19 mouse cellular contexts compared by ENCODE assay signal in genomic region chr2:102851936-102852477, GRCm38 (mm10). TPM values are rescaled to one million over a fixed set of nuclear protein-coding genes. Genes with fewer than 3 reads are reported as not detected.
DNase-seq lines count a peak whose midpoint lies in the region; ATAC-seq lines count a peak whose summit lies in the region.
"Had no signal": no experiment of that assay in that cellular context is flagged by ENCODE, and none has a peak within 500 bp of the region (broad histone marks: within the 10 kb centered on the region; RNA-seq: fewer than 3 reads in every experiment).

No protein-coding gene starts in this region.

- H3K4me1 ChIP-seq in heart, embryonic 12.5 days (replicated peaks) = peaks cover 29% of the 10 kb centered on the region
- no peaks in the 10 kb centered on the region for H3K4me1 ChIP-seq in hindbrain, embryonic 14.5 days (replicated peaks; ENCODE audit: control insufficient read depth, insufficient read depth, low read length)
- H3K4me1 ChIP-seq: neural tube, embryonic 13.5 days had no signal

- H3K9me3 ChIP-seq in heart, embryonic 12.5 days (replicated peaks) = no peaks in the 10 kb centered on the region
- H3K9me3 ChIP-seq in hindbrain, embryonic 14.5 days (ENCODE audit: control insufficient read depth, low read length) = no peaks in the 10 kb centered on the region
- H3K9me3 ChIP-seq: neural tube, embryonic 13.5 days had no signal

- no peaks in the 10 kb centered on the region for H3K27me3 ChIP-seq in heart, embryonic 12.5 days (replicated peaks)
- no peaks in the 10 kb centered on the region for H3K27me3 ChIP-seq in hindbrain, embryonic 14.5 days (ENCODE audit: control insufficient read depth, insufficient read depth, low read length)
- H3K27me3 ChIP-seq: neural tube, embryonic 13.5 days had no signal

- H3K9ac ChIP-seq in heart, embryonic 12.5 days = no peak overlapping the region
- no peak overlapping the region for H3K9ac ChIP-seq in hindbrain, embryonic 14.5 days
- H3K9ac ChIP-seq: liver, embryonic 14.5 days; neural tube, embryonic 13.5 days had no signal

- DNase-seq in heart, postnatal 4 days = no peak
- peak; percentile 49 for DNase-seq in thymus, postnatal 14 days
- no peak for DNase-seq in thymus, postnatal 36 days
- no peak for DNase-seq in layer of hippocampus, adult 18-20 months (ENCODE audit: low spot score in 2 of 2)
- DNase-seq in urinary bladder, postnatal 14 days (ENCODE audit: low spot score) = no peak
- no peak for DNase-seq in hindbrain, embryonic 14.5 days (ENCODE audit: low spot score)
- DNase-seq: cerebellum, adult 8-10 months; embryo, embryonic 11 days; kidney, adult 2 months; kidney, postnatal 4 days; layer of hippocampus, postnatal 36 days; spleen, adult 18-20 months had no signal

- 13% methylated on average over 4 of the region's 4 CpGs for WGBS in heart, embryonic 12.5 days
- WGBS in hindbrain, embryonic 14.5 days = 84% methylated on average over 4 of the region's 4 CpGs

- H3K27ac ChIP-seq in heart, embryonic 12.5 days (ENCODE audit: poor library complexity, severe bottlenecking) = peak overlapping the region; percentile 12
- no peak overlapping the region for H3K27ac ChIP-seq in hindbrain, embryonic 14.5 days
- H3K27ac ChIP-seq: liver, embryonic 14.5 days; macrophage; neural tube, embryonic 13.5 days had no signal

- no peak overlapping the region for H3K4me2 ChIP-seq in heart, embryonic 12.5 days
- H3K4me2 ChIP-seq in hindbrain, embryonic 14.5 days (replicated peaks) = no peak overlapping the region
- H3K4me2 ChIP-seq: neural tube, embryonic 13.5 days had no signal

- H3K36me3 ChIP-seq in heart, embryonic 12.5 days = peaks cover 34% of the 10 kb centered on the region
- H3K36me3 ChIP-seq in hindbrain, embryonic 14.5 days (replicated peaks; ENCODE audit: control insufficient read depth, insufficient read depth) = no peaks in the 10 kb centered on the region
- H3K36me3 ChIP-seq: neural tube, embryonic 13.5 days had no signal

- no peak for ATAC-seq in heart, embryonic 12.5 days (ENCODE audit: insufficient number of reproducible peaks, low FRiP score)
- ATAC-seq in hematopoietic stem cell, adult 5-6 weeks (replicated peaks in 1 of 2; ENCODE audit: insufficient read depth in 1 of 2, low FRiP score in 2 of 2, low TSS enrichment in 1 of 2, low read depth in 1 of 2, poor library complexity in 2 of 2, severe bottlenecking in 2 of 2) = peak; percentile 51 to 67
- no peak for ATAC-seq in hindbrain, embryonic 14.5 days (ENCODE audit: low FRiP score)
- ATAC-seq: forebrain, embryonic 16.5 days had no signal

- no peak overlapping the region for H3K4me3 ChIP-seq in heart, embryonic 12.5 days
- H3K4me3 ChIP-seq in hindbrain, embryonic 14.5 days (replicated peaks; ENCODE audit: low read length) = no peak overlapping the region
- H3K4me3 ChIP-seq: erythroblast, embryonic 14.5 days; neural tube, embryonic 13.5 days had no signal

RNA-seq across cellular contexts. Expression of gene Cd44, which starts 49.5 kb away (rescaled TPM):
- 29.9 and 30.2 TPM in 2 replicates for polyA plus RNA-seq in heart, embryonic 12.5 days (2016; fragmentation: Nextera tagmentation; extraction: Ambion mirVana)
- total RNA-seq in heart, postnatal 4 days (2021) = 10 to 100 TPM; 26.7 to 28.2 TPM
- 169 and 180 TPM in 2 replicates for total RNA-seq in hematopoietic stem cell, adult 5-6 weeks (2017)
- total RNA-seq in layer of hippocampus, adult 18-20 months (2021) = 1 to 10 TPM; 3.5 to 4.0 TPM
- 4.7 and 5.2 TPM in 2 replicates for polyA plus RNA-seq in hindbrain, embryonic 14.5 days (2014; fragmentation: Nextera tagmentation; extraction: Ambion mirVana)

Comparison
In these comparisons a context has a peak if more than half of its experiments do, and no peak if none do; other contexts are left out.
1. ATAC-seq: peak in hematopoietic stem cell, adult 5-6 weeks (2 of 2); none in heart, embryonic 12.5 days (single experiment) and hindbrain, embryonic 14.5 days (single experiment).
2. RNA of gene Cd44, which starts 49.5 kb away (total RNA-seq): 169 to 180 TPM in hematopoietic stem cell, adult 5-6 weeks and 26.7 to 28.2 TPM in heart, postnatal 4 days; 3.5 to 4.0 TPM in layer of hippocampus, adult 18-20 months; every median in the first group is over 4 times any median in the second.